Mouse (Mus musculus) spleen, adult 2 months (tissue): ENCODE data around the gene Prmt1.

ENCODE experiments used
- CTCF ChIP-seq: fragments of 200-500 bp; IDR thresholded peaks from 2 replicates; pipeline ENCODE4 v1.5.1; 2011; ENCODE audit warnings: mild to moderate bottlenecking, inconsistent platforms; ENCODE audit not compliant: insufficient read depth, insufficient read length, insufficient replicate concordance; ENCODE audit errors: extremely low read depth
- POLR2A ChIP-seq: fragments of 200-500 bp; IDR thresholded peaks from 2 replicates; pipeline ENCODE4 v1.6.1; 2011; ENCODE audit warnings: low read depth, low read length, inconsistent platforms

GRCm38 (mm10) chr7:44984833-44985164 is 1.6 kb downstream of the Prmt1 start:
- TF ChIP-seq CTCF (no peak), POLR2A (no peak)
